In genomic region chr3:88620992-88621536, GRCm38 (mm10) we compare ENCODE assay signal across 8 mouse cellular contexts. TPM values are rescaled to one million over a fixed set of nuclear protein-coding genes. Genes with fewer than 3 reads are reported as not detected.
DNase-seq lines count a peak whose midpoint lies in the region; ATAC-seq and TF ChIP-seq lines count a peak whose summit lies in the region.

No protein-coding gene starts in this region.

- peak overlapping the region; percentile 66 for H3K4me3 ChIP-seq in hindbrain, postnatal 0 days (ENCODE audit: low read length)
- H3K4me3 ChIP-seq in liver, embryonic 13.5 days (replicated peaks), result peak overlapping the region; percentile 78

- H3K9me3 ChIP-seq in hindbrain, postnatal 0 days (ENCODE audit: low read length), result no peaks in the 10 kb centered on the region
- H3K9me3 ChIP-seq in liver, embryonic 13.5 days (replicated peaks), result no peaks in the 10 kb centered on the region

- WGBS in hindbrain, postnatal 0 days, result under 1% methylated on average over 63 of the region's 64 CpGs
- under 1% methylated on average over 64 of the region's 64 CpGs for WGBS in liver, embryonic 13.5 days (ENCODE audit: insufficient replicate concordance)

- H3K4me1 ChIP-seq in hindbrain, postnatal 0 days (ENCODE audit: insufficient read depth, low read length), result peaks cover 21% of the 10 kb centered on the region
- peaks cover 88% of the 10 kb centered on the region for H3K4me1 ChIP-seq in liver, embryonic 13.5 days (replicated peaks)

- peak overlapping the region; percentile 72 for H3K9ac ChIP-seq in hindbrain, postnatal 0 days (replicated peaks; ENCODE audit: low read length)
- H3K9ac ChIP-seq in liver, embryonic 13.5 days, result peak overlapping the region; percentile 85

- no peak for TF ChIP-seq CTCF in hindbrain, postnatal 0 days (IDR thresholded peaks at IDR 0.05; ENCODE audit: low read depth)

- ATAC-seq in hindbrain, postnatal 0 days, result peak; percentile 57
- ATAC-seq in liver, embryonic 13.5 days (ENCODE audit: low read depth), result peak; percentile 69

- no peaks in the 10 kb centered on the region for H3K36me3 ChIP-seq in hindbrain, postnatal 0 days (ENCODE audit: insufficient read depth, low read length)
- no peaks in the 10 kb centered on the region for H3K36me3 ChIP-seq in liver, embryonic 13.5 days

- H3K27me3 ChIP-seq in hindbrain, postnatal 0 days (ENCODE audit: insufficient read depth, low read length), result no peaks in the 10 kb centered on the region
- 0 out of 2 replicates have a peak, but pooled peaks cover 5% of the 10 kb centered on the region for H3K27me3 ChIP-seq in liver, embryonic 13.5 days

- DNase-seq in urinary bladder, adult 18-20 months (ENCODE audit: low spot score in 2 of 2), result peak; percentile 69 to 71
- DNase-seq in urinary bladder, postnatal 10 days (ENCODE audit: low spot score), result no peak
- peak; percentile 75 to 79 for DNase-seq in cerebellum, postnatal 25 days
- DNase-seq in gastrocnemius, postnatal 10 days, result peak; percentile 80
- DNase-seq in hindbrain, postnatal 0 days (ENCODE audit: low spot score), result peak; percentile 69
- DNase-seq in liver, embryonic 13.5 days, result peak; percentile 60
- peak; percentile 55 for DNase-seq in naive thymus-derived CD4-positive, alpha-beta T cell, adult 2 months (ENCODE audit: low read depth)
- DNase-seq in thymus, postnatal 0 days (ENCODE audit: low spot score), result peak; percentile 68

- peak overlapping the region; percentile 91 for H3K4me2 ChIP-seq in hindbrain, postnatal 0 days (ENCODE audit: low read depth, low read length)
- peak overlapping the region; percentile 99 for H3K4me2 ChIP-seq in liver, embryonic 13.5 days

- H3K27ac ChIP-seq in hindbrain, postnatal 0 days, result peak overlapping the region; percentile 91
- H3K27ac ChIP-seq in liver, embryonic 13.5 days, result peak overlapping the region; percentile 86

RNA-seq across cellular contexts. Expression of gene Arhgef2, which starts 15.3 kb away (rescaled TPM):
- total RNA-seq in gastrocnemius, postnatal 10 days (2021), result 10 to 100 TPM; 58.2 to 97.6 TPM
- total RNA-seq in hindbrain, postnatal 0 days (2014; rRNA removed), result 93.4 and 100 TPM in 2 replicates
- 56.0 and 57.1 TPM in 2 replicates for polyA plus RNA-seq in hindbrain, postnatal 0 days (2015; fragmentation: Nextera tagmentation; extraction: Ambion mirVana)
- polyA plus RNA-seq in liver, embryonic 13.5 days (2015; fragmentation: Nextera tagmentation; extraction: Ambion mirVana), result 16.4 and 17.9 TPM in 2 replicates
- 64.2 and 94.5 TPM in 2 replicates for polyA plus RNA-seq in thymus, postnatal 0 days (2015; fragmentation: Nextera tagmentation; extraction: Ambion mirVana)

RNA-seq across cellular contexts. Expression of gene Rxfp4, which starts 31.9 kb away (rescaled TPM):
- total RNA-seq in gastrocnemius, postnatal 10 days (2021), result not detected
- not detected in 2 replicates for total RNA-seq in hindbrain, postnatal 0 days (2014; rRNA removed)
- not detected in 2 replicates for polyA plus RNA-seq in hindbrain, postnatal 0 days (2015; fragmentation: Nextera tagmentation; extraction: Ambion mirVana)
- not detected in 2 replicates for polyA plus RNA-seq in liver, embryonic 13.5 days (2015; fragmentation: Nextera tagmentation; extraction: Ambion mirVana)
- not detected in 2 replicates for polyA plus RNA-seq in thymus, postnatal 0 days (2015; fragmentation: Nextera tagmentation; extraction: Ambion mirVana)

RNA-seq across cellular contexts. Expression of gene Ssr2, which starts 45.4 kb away (rescaled TPM):
- 100 to 1,000 TPM; 108 to 125 TPM for total RNA-seq in gastrocnemius, postnatal 10 days (2021)
- total RNA-seq in hindbrain, postnatal 0 days (2014; rRNA removed), result 247 and 307 TPM in 2 replicates
- polyA plus RNA-seq in hindbrain, postnatal 0 days (2015; fragmentation: Nextera tagmentation; extraction: Ambion mirVana), result 209 and 210 TPM in 2 replicates
- 187 and 206 TPM in 2 replicates for polyA plus RNA-seq in liver, embryonic 13.5 days (2015; fragmentation: Nextera tagmentation; extraction: Ambion mirVana)
- 206 and 212 TPM in 2 replicates for polyA plus RNA-seq in thymus, postnatal 0 days (2015; fragmentation: Nextera tagmentation; extraction: Ambion mirVana)
